Mouse (Mus musculus) midbrain, postnatal 0 days (tissue): ENCODE measurements at regions not wholly inside any gene's neighbourhood (a gene's known extent, or its start where the extent isn't known, plus 50 kb on each side); places are given as distances from the start of the nearest gene placed in this dataset.

Experiments used
- ATAC-seq: fragments of 200-750 bp; cut with Nextera tagmentation; 2 replicates; pipeline ENCODE4 v1.8.0; 2017; ENCODE audit warnings: moderate number of reproducible peaks, mild to moderate bottlenecking, moderate TSS enrichment, moderate library complexity; ENCODE audit not compliant: low FRiP score
- DNase-seq: peaks from one replicate; pipeline ENCODE4 v3.0.0-alpha.2; 2015; ENCODE audit warnings: low spot score
- H3K27ac ChIP-seq: fragments of 300-500 bp; sonication (generic); 2 replicates; pipeline ENCODE4 v1.5.1; 2014; ENCODE audit warnings: low read depth, mild to moderate bottlenecking, low read length, mixed read lengths
- H3K27me3 ChIP-seq: fragments of 300-500 bp; sonication (generic); 2 replicates; pipeline ENCODE4 v1.6.1; 2014; ENCODE audit warnings: low read length, control low read depth, mixed read lengths; ENCODE audit not compliant: insufficient read depth
- H3K36me3 ChIP-seq: fragments of 300-500 bp; sonication (generic); 2 replicates; pipeline ENCODE4 v1.6.1; 2014; ENCODE audit warnings: low read length, control low read depth, mixed read lengths; ENCODE audit not compliant: insufficient read depth
- H3K4me1 ChIP-seq: fragments of 300-500 bp; sonication (generic); 2 replicates; pipeline ENCODE4 v1.6.1; 2014; ENCODE audit warnings: mild to moderate bottlenecking, control low read depth, antibody characterized with exemption, low read length, mixed read lengths; ENCODE audit not compliant: insufficient read depth
- H3K4me2 ChIP-seq: fragments of 300-500 bp; sonication (generic); 2 replicates; pipeline ENCODE4 v1.6.1; 2014; ENCODE audit warnings: low read depth, mild to moderate bottlenecking, low read length, mixed read lengths; ENCODE audit not compliant: poor library complexity, severe bottlenecking
- H3K4me3 ChIP-seq: fragments of 300-500 bp; sonication (generic); 2 replicates; pipeline ENCODE4 v1.5.1; 2014; ENCODE audit warnings: low read depth, mild to moderate bottlenecking, low read length, moderate library complexity
- H3K9ac ChIP-seq: fragments of 300-500 bp; sonication (generic); replicated peaks from 2 replicates; pipeline ENCODE4 v1.6.1; 2014; ENCODE audit warnings: mild to moderate bottlenecking, low read length, moderate library complexity, mixed read lengths; ENCODE audit not compliant: poor library complexity, severe bottlenecking
- H3K9me3 ChIP-seq: fragments of 300-500 bp; sonication (generic); 2 replicates; pipeline ENCODE4 v1.6.1; 2016; ENCODE audit warnings: low read length, control low read depth
- CTCF ChIP-seq: IDR thresholded peaks from 2 replicates; pipeline ENCODE4 v1.5.1; 2016; ENCODE audit warnings: antibody characterized with exemption, mild to moderate bottlenecking
- WGBS: fragments of 180-500 bp; shearing (Covaris S2); extraction: QIAGEN DNeasy Blood & Tissue Kit; methylation state at CpG from one replicate; pipeline ENCODE4 v1.1.7; 2014; 5-methylcytosine and 5-hydroxymethylcytosine counted together

- Histone ChIP-seq H3K27ac (no peak overlapping the region), H3K9me3 (no peaks in the 10 kb centered on the region), H3K4me1 (no peaks in the 10 kb centered on the region), H3K36me3 (no peaks in the 10 kb centered on the region), H3K27me3 (no peaks in the 10 kb centered on the region), H3K4me2 (no peak overlapping the region), H3K4me3 (no peak overlapping the region), H3K9ac (no peak overlapping the region)
- DNase-seq (no peak), ATAC-seq (no peak)
- WGBS, result 93% methylated on average over 4 of the region's 4 CpGs
- no peak for TF ChIP-seq CTCF
Observed at GRCm38 (mm10) chr8:89812036-89812711, 536.0 kb downstream of the Tox3 start.

- TF ChIP-seq CTCF, result no peak
- Histone ChIP-seq H3K9me3 (no peaks in the 10 kb centered on the region), H3K27me3 (no peaks in the 10 kb centered on the region), H3K4me3 (no peak overlapping the region), H3K27ac (no peak overlapping the region), H3K36me3 (no peaks in the 10 kb centered on the region), H3K9ac (no peak overlapping the region), H3K4me1 (no peaks in the 10 kb centered on the region), H3K4me2 (no peak overlapping the region)
- no peak for ATAC-seq
- WGBS, result 72% methylated on average over 10 of the region's 10 CpGs
- no peak for DNase-seq
Observed at GRCm38 (mm10) chr8:89788296-89788695, 559.8 kb downstream of the Tox3 start.

- Histone ChIP-seq H3K4me2 (no peak overlapping the region; the same call in 1 of the 2 replicates), H3K4me1 (no peaks in the 10 kb centered on the region; the same call in 1 of the 2 replicates), H3K27me3 (no peaks in the 10 kb centered on the region), H3K27ac (0 out of 2 replicates have a peak overlapping the region, but pooled peaks have one; percentile 3), H3K9ac (no peak overlapping the region), H3K9me3 (no peaks in the 10 kb centered on the region), H3K4me3 (no peak overlapping the region), H3K36me3 (no peaks in the 10 kb centered on the region)
- DNase-seq (peak; percentile 67), ATAC-seq (no peak)
- WGBS, result 43% methylated on average over 17 of the region's 17 CpGs
- TF ChIP-seq CTCF, result no peak
Observed at GRCm38 (mm10) chr8:89787050-89787905, 560.9 kb downstream of the Tox3 start.

GRCm38 (mm10) chr8:89785011-89785410 lies 563.1 kb downstream of the Tox3 start:
- 17% methylated on average over 7 of the region's 7 CpGs for WGBS
- no peak for ATAC-seq
- H3K4me3 ChIP-seq, result no peak overlapping the region
- no peaks in the 10 kb centered on the region; the same call in 1 of the 2 replicates for H3K4me1 ChIP-seq
- no peaks in the 10 kb centered on the region for H3K9me3 ChIP-seq
- peak; percentile 98 for TF ChIP-seq CTCF
- DNase-seq, result peak; percentile 88
- H3K9ac ChIP-seq, result no peak overlapping the region
- H3K27ac ChIP-seq, result no peak overlapping the region
- H3K4me2 ChIP-seq, result no peak overlapping the region
- H3K36me3 ChIP-seq, result no peaks in the 10 kb centered on the region
- H3K27me3 ChIP-seq, result peaks cover 3% of the 10 kb centered on the region; the same call in 1 of the 2 replicates

- no peak overlapping the region for H3K27ac ChIP-seq
- H3K9me3 ChIP-seq, result no peaks in the 10 kb centered on the region
- no peak overlapping the region for H3K4me2 ChIP-seq
- DNase-seq (no peak), ATAC-seq (no peak)
- no peaks in the 10 kb centered on the region; the same call in 1 of the 2 replicates for H3K4me1 ChIP-seq
- H3K9ac ChIP-seq, result no peak overlapping the region
- H3K36me3 ChIP-seq, result no peaks in the 10 kb centered on the region
- WGBS, result 73% methylated on average over 5 of the region's 5 CpGs
- H3K27me3 ChIP-seq, result peaks cover 3% of the 10 kb centered on the region; the same call in 1 of the 2 replicates
- no peak overlapping the region for H3K4me3 ChIP-seq
- no peak for TF ChIP-seq CTCF
Observed at GRCm38 (mm10) chr8:89783311-89783710, 564.8 kb downstream of the Tox3 start.

- Histone ChIP-seq H3K36me3 (no peaks in the 10 kb centered on the region), H3K9ac (no peak overlapping the region), H3K4me3 (no peak overlapping the region), H3K4me1 (no peaks in the 10 kb centered on the region), H3K27ac (no peak overlapping the region), H3K9me3 (no peaks in the 10 kb centered on the region), H3K27me3 (no peaks in the 10 kb centered on the region), H3K4me2 (no peak overlapping the region)
- WGBS, result 64% methylated on average over 4 of the region's 4 CpGs
- ATAC-seq (no peak), DNase-seq (peak; percentile 14)
- peak; percentile 20 for TF ChIP-seq CTCF
Observed at GRCm38 (mm10) chr8:89766387-89766786, 581.8 kb downstream of the Tox3 start.
